Mouse (Mus musculus): ENCODE results near the gene Toe1.

DNA sequence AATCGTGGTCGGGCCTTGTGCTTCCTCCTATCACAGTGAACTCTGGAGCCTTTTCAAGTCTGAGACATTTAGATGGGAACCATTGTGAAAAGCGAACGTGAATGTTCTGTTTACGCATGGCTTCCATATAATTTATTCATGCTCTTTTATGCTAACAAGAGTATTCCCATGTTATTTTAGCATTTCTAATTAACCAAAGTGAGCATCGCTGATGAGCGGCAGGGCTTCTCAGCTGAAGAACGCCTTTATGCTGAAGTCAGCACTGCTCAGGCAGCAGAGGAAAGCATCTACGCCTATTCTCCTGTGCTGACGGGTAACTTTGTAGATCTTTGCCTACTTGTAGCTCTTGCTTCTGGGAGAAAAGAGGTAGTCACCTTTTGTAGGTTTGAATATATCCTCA is 49.8 kb upstream of the Toe1 start:
- TF ChIP-seq CTCF (IDR thresholded peaks at IDR 0.05; ENCODE audit: insufficient read depth, low read depth, low read length) (no peak), POLR2A (IDR thresholded peaks at IDR 0.05; ENCODE audit: insufficient read depth, low read depth, low read length) (no peak)

All from olfactory bulb, adult 2 months (tissue).